Mouse (Mus musculus): ENCODE data around the gene Vmn1r209.
"Not testable (repeated sequence)": the region's sequence is repeated elsewhere in the genome, so short reads cannot be mapped to it uniquely, and the experiment has no call there.

Gene Vmn1r209

DNA sequence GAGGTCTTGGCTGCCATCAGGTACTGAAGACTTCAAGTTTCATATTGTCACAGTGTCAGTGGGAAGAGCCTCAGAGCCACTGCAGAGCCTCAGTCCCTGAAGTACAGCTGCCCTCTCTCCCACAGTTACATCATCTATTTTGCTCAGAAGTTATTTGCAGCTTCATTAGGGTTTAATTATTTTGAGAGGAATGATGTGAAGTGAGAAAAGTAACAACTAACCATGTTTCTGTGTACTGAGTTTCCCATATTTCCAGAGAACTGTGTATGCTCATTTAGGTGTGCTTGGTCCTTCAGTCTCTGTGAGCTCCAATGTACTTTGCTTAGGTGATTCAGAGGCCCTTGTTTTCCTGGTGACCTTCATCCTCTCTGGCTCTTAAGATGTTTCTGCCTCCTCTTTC, at the start of gene Vmn1r209:
Vmn1r209 (minus strand) TSS at position 101 of the 400 bp plus-strand sequence.
- DNase-seq (ENCODE audit: low spot score in 2 of 2) = not testable (repeated sequence)

DNA sequence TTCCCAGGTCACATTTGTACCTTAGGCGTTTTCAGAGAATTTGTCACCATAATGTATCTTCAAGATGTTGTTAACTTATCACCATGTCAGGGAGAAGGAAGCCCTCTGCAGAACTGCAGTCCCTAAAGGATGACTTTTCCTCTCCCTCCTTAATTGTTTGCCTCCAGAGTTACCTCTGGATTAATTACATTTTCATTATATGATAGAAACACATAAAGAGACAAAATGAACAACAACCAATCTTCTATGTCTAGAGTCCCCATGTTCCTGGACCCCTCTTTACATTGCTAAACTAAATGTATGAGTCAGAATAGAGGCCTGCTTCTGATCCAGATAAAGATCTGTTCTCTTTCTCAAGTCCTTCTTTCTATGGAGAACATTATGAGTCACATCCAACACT, 48.0 kb upstream of the Vmn1r209 start, which contains the start of gene Vmn1r211:
Vmn1r211 (minus strand) TSS at position 101 of the 400 bp plus-strand sequence.
- no peak for DNase-seq (ENCODE audit: low spot score in 2 of 2)

DNA sequence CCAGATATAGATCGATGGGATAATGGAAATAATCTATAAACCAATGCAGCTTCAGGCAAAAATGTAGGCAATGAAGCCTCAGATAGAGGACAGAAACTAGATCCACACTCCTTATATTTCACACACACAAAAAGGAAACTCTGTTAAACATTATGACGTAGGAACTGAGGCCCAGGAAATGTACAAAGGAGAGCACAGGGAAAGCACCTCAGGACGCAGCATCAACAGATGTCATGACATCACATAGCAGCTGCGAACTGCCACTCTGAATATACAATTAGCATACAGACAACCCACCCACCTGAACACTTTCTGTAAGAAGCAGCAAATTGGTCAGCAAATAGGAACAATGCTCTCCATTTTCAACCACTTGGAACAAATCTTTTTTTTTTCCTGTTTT, 45.3 kb upstream of the Vmn1r209 start:
- no peak for DNase-seq (ENCODE audit: low spot score in 2 of 2)

DNA sequence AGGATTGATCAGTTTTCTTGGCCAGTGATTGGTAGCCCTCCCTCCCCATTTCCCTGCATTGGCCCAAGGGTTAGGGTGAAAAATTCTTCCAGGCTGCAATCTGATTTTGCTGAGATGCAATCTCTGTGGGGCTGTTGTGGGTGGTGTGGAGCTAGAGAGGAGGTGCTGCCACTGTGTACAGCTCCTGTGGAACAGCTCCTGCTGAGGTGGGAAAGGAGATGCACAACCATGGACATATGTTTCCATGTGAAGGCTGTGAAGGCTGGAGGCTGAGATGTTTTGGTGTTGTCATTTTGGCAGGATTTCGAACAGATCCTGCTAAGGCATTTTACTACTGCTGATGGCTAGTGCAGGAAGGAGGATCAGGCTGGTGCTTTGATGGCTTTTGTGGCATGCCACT, 37.3 kb upstream of the Vmn1r209 start:
- DNase-seq (ENCODE audit: low spot score in 2 of 2) = no peak

DNA sequence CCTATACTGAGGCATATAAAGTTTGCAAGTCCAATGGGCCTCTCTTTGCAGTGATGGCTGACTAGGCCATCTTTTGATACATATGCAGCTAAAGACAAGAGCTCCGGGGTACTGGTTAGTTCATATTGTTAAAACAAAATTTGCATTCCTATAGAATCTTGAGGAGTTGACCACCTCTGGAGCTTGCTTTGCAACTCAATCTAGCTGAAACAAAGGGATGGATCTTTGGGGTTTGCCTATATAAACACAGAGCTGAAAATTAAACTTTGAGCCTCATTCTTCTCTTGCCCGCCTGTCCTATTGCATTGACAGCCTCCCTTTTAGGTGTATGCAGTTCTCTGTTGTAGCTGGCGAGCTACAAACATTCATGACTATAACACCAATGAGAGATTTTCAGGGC, 34.8 kb upstream of the Vmn1r209 start:
- DNase-seq (ENCODE audit: low spot score in 2 of 2) = not testable (repeated sequence)

DNA sequence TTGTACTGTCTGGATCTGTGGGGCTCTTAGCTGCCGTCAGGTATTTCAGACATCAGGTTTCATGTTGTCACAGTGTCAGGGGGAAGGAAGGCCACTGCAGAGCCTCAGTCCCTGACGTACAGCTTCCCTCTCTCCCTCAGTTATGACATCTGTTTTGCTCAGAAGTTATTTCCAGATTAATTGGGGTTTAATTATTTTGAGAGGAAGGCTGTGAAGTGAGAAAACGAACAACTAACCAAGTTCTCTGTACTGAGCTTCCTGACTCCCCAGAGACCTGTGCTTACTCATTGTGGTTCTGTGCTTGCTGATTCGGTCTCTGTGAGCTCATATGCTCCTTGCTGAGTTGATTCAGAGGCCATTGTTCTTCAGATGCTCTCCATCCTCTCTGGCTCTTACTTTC, 21.8 kb upstream of the Vmn1r209 start, which contains the start of gene Vmn1r210:
Vmn1r210 (minus strand) TSS at position 101 of the 400 bp plus-strand sequence.
- DNase-seq (ENCODE audit: low spot score in 2 of 2) = no peak

DNA sequence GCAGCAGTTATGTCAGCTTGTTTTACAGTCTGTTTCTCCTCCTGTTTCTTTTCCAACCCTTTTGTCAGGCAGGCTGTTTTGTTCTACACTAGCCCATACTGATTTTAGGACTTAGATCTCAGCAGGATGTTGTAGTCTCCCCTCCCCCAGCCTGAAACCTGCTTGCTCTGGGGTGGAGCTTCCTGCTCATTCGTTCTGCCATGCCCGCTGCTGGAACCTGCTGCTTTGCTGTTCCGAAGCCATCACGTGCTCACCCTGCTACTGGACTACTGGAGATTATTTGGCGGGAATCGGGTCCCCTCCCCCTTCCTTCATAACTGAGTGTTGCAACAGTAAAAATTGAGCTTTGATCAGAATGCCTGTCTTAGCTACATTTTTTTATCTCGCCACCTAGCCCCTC, 19.9 kb upstream of the Vmn1r209 start:
- not testable (repeated sequence) for DNase-seq (ENCODE audit: low spot score in 2 of 2)

DNA sequence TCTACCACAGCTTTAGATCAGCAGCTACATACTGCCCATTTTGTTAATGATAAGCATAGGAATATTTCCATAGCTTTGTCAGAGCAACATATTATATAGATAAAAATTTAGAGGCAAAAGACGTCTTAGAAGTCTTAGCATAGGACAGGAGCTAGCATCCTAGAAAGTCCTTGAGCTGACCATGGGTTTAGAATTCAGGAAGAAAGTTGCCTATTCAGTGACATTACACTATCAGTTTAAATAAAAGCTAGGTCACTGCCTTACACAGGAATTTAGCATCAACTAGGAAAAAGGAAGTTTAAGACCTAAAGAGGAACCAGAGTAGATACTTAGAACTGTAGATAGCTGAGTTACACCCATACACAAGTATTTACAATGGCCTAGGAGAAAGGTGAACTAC, 12.1 kb upstream of the Vmn1r209 start:
- not testable (repeated sequence) for DNase-seq (ENCODE audit: low spot score in 2 of 2)

DNA sequence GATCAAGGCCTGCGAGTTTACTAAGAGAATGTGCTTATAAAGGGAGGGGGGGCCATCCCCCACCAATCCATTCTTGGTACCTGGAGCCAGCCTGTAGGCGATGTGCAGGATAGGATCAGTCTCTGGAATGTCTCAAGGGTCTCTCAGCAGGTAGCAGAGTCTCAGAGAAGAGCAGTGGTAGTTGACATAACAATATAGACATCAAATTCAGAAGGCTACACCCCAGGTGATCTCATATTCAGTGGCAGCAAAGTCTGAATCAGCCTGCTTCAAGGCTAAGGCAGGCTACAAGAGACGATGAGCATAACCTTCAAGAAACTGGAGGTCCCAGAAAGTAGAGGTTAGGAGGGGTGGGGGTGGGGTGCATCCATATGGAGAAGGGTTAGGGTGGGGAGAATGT, 21.4 kb downstream of the Vmn1r209 start:
- DNase-seq (ENCODE audit: low spot score in 2 of 2) = not testable (repeated sequence)

DNA sequence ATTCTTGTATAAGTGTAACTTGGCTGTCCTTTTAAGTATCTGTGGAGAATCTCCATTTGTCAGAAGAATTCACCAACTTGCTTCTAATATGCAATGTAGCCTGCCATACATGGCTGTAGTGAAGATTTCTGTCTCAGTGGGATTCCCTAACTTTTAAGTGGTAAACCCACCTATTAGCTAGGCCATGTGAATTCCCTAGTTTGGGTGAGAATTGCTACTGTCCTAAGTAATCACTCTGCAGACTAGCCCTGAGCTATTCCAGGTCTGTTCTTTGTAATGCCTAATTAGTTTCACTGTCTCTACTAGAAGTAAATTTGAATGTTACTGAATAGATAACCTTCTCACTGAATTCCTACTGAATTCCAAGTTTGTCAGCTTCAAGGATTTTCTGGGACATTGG, 25.3 kb downstream of the Vmn1r209 start:
- not testable (repeated sequence) for DNase-seq (ENCODE audit: low spot score in 2 of 2)

DNA sequence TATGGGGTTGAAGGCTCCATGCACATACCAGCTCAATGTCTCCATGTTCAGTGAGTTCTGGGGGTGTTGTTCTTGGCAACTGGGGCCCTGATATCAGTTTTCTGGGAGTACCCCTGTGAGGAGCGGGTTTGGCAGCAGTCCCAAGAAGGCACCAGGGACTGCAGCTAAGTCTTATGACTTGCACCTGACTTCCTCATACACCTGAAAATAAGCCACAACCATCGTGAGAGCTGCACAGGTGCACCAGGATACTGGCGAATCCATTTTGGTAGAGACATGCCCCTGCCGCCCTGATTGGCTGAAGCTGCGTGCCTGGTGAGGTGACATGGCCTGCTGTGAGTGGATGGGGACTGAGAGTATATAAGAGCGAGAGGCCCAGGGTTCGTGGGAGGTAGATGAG, 32.2 kb downstream of the Vmn1r209 start, which contains the start of gene Vmn1r208:
Vmn1r208 (minus strand) TSS at position 101 of the 400 bp plus-strand sequence.
- DNase-seq (ENCODE audit: low spot score in 2 of 2) = not testable (repeated sequence)

DNA sequence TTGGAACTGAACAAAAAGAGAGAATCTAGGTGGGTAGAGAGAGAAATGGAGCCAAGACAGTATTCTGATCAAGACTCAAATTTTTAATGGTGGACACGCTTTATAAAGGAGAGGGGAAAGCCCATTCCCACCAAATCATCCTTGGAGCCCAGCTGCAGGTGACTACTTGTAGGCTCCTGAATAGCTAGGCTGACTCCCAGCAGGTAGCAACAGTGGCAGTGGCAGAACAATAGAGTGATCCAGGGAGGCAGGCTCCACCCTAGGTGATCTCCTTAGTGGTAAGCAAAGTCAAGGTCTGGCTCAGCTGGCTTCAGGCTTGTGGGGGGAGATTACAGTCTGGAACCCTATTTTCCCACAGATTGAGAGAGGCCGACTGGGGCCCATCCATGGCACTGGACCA, 37.9 kb downstream of the Vmn1r209 start:
- DNase-seq (ENCODE audit: low spot score in 2 of 2) = not testable (repeated sequence)
